Mouse (Mus musculus) kidney, adult 2 months (tissue): ENCODE measurements at regions not wholly inside any gene's neighbourhood (a gene's known extent, or its start where the extent isn't known, plus 50 kb on each side); places are given as distances from the start of the nearest gene placed in this dataset.
A peak's percentile ranks its signal among the peaks of the same experiment; 100 is the strongest.

Experiments used
- DNase-seq: peaks from one replicate; pipeline ENCODE4 v3.0.0; 2021
- H3K27ac ChIP-seq: fragments of 200-500 bp; 2 replicates; pipeline ENCODE4 v1.5.1; 2012; ENCODE audit warnings: low read depth, low read length, control low read depth, inconsistent platforms; ENCODE audit not compliant: insufficient read depth
- H3K27me3 ChIP-seq: fragments of 200-500 bp; replicated peaks from 2 replicates; pipeline ENCODE4 v1.6.1; 2012; ENCODE audit warnings: mild to moderate bottlenecking, moderate library complexity, low read length, inconsistent platforms; ENCODE audit not compliant: control insufficient read depth, insufficient read depth
- H3K36me3 ChIP-seq: fragments of 200-500 bp; 2 replicates; pipeline ENCODE4 v1.6.1; 2012; ENCODE audit warnings: mild to moderate bottlenecking, moderate library complexity, low read length, inconsistent platforms; ENCODE audit not compliant: control insufficient read depth, insufficient read depth
- H3K4me1 ChIP-seq: fragments of 200-500 bp; 2 replicates; pipeline ENCODE4 v1.6.1; 2011; ENCODE audit warnings: low read length; ENCODE audit not compliant: control insufficient read depth, insufficient read depth
- H3K4me3 ChIP-seq: fragments of 200-500 bp; 2 replicates; pipeline ENCODE4 v1.5.1; 2011; ENCODE audit warnings: mild to moderate bottlenecking, low read depth, low read length, control low read depth; ENCODE audit not compliant: insufficient read depth
- CTCF ChIP-seq: fragments of 200-500 bp; conservative IDR thresholded peaks from 2 replicates; pipeline ENCODE4 v1.5.1; 2011; ENCODE audit warnings: low read depth, mild to moderate bottlenecking, control low read depth, low read length, moderate library complexity, mixed read lengths; ENCODE audit not compliant: insufficient read depth, insufficient read length
- POLR2A ChIP-seq: fragments of 200-500 bp; IDR thresholded peaks from one replicate; pipeline ENCODE4 v1.6.1; 2011; ENCODE audit warnings: low read depth, low read length, control low read depth
- WGBS: fragments of 180-500 bp; shearing (Covaris S2); methylation state at CpG from one replicate; pipeline ENCODE4 v1.1.7; 2018; 5-methylcytosine and 5-hydroxymethylcytosine counted together

DNA sequence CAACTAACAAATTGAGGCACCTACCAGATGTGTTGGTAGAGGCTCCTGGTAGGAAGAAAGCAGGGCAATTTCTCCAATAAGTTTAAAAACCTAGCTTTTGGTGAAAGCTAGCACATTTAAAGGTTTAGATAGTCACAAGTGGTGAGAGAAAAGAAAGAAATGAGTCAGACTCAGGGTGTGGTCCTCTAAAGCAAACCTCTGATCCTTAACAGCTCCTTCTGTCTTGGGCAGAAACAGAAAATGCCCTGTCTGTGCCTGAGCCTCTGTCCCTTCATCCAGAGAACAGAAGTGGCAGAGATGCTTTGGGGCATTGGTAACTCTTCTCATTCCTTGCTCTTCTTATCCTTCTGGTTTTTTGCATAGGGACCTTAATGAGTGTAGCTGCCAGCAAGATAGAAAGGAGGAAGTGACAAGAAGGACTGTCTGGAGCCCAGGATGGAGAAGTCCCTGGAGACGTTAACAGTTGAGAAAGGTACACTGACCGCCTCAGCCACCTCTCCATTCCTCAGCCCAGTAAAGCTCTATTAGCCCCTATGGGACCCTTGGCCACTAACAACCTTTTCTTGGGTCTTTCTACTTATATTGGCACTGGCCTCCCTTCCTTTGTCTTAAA is 570.8 kb downstream of the Adgrl2 start:
- Histone ChIP-seq H3K36me3 (no peaks in the 10 kb centered on the region), H3K27me3 (no peaks in the 10 kb centered on the region), H3K4me3 (no peak overlapping the region), H3K27ac (no peak overlapping the region), H3K4me1 (no peaks in the 10 kb centered on the region)
- no peak for DNase-seq
- TF ChIP-seq CTCF (no peak), POLR2A (no peak)
- 93% methylated on average over 2 of the region's 2 CpGs for WGBS

DNA sequence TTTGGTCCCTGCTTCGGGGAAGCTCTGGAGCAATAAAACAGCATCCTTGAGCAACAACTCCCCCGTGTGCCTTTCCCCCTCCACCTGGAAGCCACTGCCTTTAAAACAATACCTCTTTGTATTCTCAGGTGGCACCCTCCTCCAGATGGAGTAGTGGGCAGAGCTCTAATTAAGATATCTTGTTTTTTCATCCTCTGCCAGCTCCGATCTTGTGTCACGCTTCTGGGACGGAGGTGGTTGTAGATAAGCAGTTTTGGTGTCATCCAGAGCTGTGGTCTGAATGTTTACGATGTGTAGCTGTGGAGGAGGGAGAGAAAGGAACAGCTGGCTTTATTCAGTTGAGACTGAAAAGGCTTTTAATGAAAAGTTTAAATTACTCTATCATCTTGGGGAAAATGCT is 572.3 kb downstream of the Adgrl2 start:
- Histone ChIP-seq H3K36me3 (no peaks in the 10 kb centered on the region), H3K27ac (no peak overlapping the region), H3K4me3 (no peak overlapping the region), H3K4me1 (no peaks in the 10 kb centered on the region), H3K27me3 (no peaks in the 10 kb centered on the region)
- DNase-seq, result no peak
- TF ChIP-seq POLR2A (no peak), CTCF (no peak)
- 18% methylated on average over 6 of the region's 6 CpGs for WGBS

DNA sequence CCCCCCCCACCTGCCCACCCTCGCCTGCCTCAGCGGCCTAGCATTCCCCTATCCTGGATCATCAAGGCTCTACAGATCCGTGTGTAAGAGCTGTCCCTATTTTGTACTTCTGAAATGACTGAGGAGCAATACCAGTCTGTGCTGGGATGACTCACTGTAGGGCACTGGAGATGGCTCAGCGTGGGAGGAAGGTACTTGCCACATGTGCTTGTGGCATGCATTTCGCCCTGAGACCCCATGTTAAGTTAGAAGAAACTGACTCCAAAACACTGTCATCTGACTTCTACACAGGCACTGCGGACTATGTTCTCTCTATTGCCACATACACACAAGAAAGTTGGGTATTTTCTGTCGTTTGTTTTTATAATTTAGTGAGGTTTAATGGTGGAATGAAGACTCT is 574.9 kb downstream of the Adgrl2 start:
- TF ChIP-seq CTCF (no peak), POLR2A (no peak)
- no peak overlapping the region for H3K27ac ChIP-seq
- 77% methylated on average over 7 of the region's 7 CpGs for WGBS
- H3K4me1 ChIP-seq, result no peaks in the 10 kb centered on the region
- no peak for DNase-seq
- H3K4me3 ChIP-seq, result no peak overlapping the region
- H3K36me3 ChIP-seq, result no peaks in the 10 kb centered on the region
- no peaks in the 10 kb centered on the region for H3K27me3 ChIP-seq

DNA sequence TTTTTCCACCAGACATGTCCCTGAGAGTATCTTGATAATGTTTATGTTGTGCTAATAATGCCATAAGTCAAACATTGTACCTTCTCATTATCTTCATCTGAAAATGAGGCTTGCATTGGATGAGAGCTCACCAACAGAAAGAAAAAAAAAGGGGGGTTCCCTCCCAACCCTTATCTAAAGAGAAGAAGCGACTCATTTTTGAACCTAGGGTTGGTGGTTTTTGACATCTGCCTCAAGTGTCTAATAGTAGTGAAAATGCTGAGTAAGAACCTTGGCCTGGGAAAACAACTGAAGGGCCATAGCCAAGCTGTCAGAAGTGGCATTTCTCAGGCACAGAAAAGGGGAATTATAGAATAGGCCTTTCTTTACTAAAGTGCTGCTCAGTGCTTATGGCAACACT is 577.3 kb downstream of the Adgrl2 start:
- no peak for DNase-seq
- TF ChIP-seq CTCF, result no peak
- Histone ChIP-seq H3K36me3 (no peaks in the 10 kb centered on the region), H3K4me1 (no peaks in the 10 kb centered on the region), H3K4me3 (no peak overlapping the region), H3K27ac (no peak overlapping the region), H3K27me3 (no peaks in the 10 kb centered on the region)
- 89% methylated on average over 1 of the region's 1 CpGs for WGBS

GRCm38 (mm10) chr3:148412191-148412590 is 578.2 kb downstream of the Adgrl2 start:
- Histone ChIP-seq H3K27me3 (no peaks in the 10 kb centered on the region), H3K4me1 (no peaks in the 10 kb centered on the region), H3K36me3 (no peaks in the 10 kb centered on the region), H3K4me3 (no peak overlapping the region), H3K27ac (no peak overlapping the region)
- TF ChIP-seq CTCF (no peak), POLR2A (no peak)
- 64% methylated on average over 1 of the region's 1 CpGs for WGBS
- no peak for DNase-seq

DNA sequence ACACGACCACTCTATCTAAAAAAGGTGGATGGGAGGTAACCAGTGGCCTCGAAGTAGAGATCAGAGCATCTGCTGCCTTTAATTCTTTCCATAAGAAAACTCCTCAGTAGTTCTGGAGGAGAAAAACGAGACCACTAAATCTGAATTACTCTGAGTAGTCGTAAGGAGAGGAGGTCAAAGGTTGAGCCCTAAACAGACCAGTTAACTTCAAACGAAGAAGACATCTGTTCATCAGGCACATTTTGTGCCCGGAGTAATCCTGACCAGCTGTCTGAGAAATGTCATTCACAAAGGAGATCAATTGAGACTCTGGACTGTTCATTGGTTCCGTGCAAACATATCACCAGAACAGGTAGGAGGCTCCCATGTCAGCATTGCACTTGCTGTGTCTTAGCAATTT is 592.0 kb downstream of the Adgrl2 start:
- Histone ChIP-seq H3K36me3 (no peaks in the 10 kb centered on the region), H3K27me3 (no peaks in the 10 kb centered on the region), H3K27ac (no peak overlapping the region), H3K4me3 (no peak overlapping the region), H3K4me1 (no peaks in the 10 kb centered on the region)
- no peak for DNase-seq
- 31% methylated on average over 7 of the region's 7 CpGs for WGBS
- no peak for TF ChIP-seq POLR2A
- TF ChIP-seq CTCF, result no peak

DNA sequence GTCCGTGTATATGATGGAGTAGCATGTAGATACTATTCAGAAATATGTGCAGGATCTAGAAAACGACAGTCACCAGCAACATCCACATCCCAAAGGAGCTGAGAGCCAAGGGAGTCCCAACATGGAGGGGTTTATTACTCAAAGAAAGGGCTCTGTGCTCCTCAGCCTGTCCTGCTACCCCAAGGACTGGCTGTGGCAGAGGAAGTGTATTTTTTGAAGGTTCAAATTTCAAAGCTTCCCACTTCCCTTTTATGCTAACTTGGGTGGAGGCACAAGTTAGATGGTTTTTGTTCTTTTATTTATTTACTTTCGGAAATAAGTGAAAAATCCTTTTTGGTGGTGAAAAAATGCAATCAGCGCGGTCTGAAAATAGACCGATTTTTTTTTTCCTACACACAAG is 602.8 kb downstream of the Adgrl2 start:
- no peaks in the 10 kb centered on the region for H3K36me3 ChIP-seq
- 68% methylated on average over 6 of the region's 6 CpGs for WGBS
- H3K4me1 ChIP-seq, result no peaks in the 10 kb centered on the region
- no peak overlapping the region for H3K27ac ChIP-seq
- no peak for DNase-seq
- TF ChIP-seq CTCF, result no peak
- no peak for TF ChIP-seq POLR2A
- H3K4me3 ChIP-seq, result no peak overlapping the region
- H3K27me3 ChIP-seq, result no peaks in the 10 kb centered on the region

DNA sequence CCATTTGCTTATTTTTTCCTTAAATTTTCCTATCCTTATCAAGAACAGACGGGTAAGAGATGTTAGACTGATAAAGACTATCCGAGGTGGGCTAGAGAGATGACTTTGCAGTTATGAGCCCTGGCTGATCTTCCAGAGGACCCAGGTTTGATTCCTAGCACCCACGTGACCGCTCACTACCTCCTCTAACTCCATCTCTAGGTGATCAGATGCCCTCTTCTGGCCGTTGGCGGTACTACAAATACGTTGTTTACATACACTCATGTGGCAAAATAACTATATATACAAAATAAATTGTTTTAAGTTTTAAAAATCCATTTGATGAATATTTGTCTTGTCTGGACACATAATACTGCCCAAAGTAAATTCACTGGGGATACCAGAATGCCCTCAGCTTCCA is 604.6 kb downstream of the Adgrl2 start:
- WGBS, result 95% methylated on average over 7 of the region's 7 CpGs
- TF ChIP-seq CTCF (0 out of 2 replicates have a peak, but pooled peaks have one; percentile 8), POLR2A (no peak)

More for the DNA sequence above, 604.6 kb downstream of the Adgrl2 start:
- Histone ChIP-seq H3K4me1 (no peaks in the 10 kb centered on the region), H3K27ac (no peak overlapping the region), H3K36me3 (no peaks in the 10 kb centered on the region), H3K4me3 (no peak overlapping the region), H3K27me3 (no peaks in the 10 kb centered on the region)
- DNase-seq, result no peak
